Mouse (Mus musculus) heart, adult 9 months (tissue): ENCODE data around the gene Zfp526.
A peak's percentile ranks its signal among the peaks of the same experiment; 100 is the strongest.

Experiments used
- DNase-seq, 2 experiments: peaks; one replicate each; pipeline ENCODE4 v3.0.0; 2022; ENCODE audit warnings: low spot score in 2 of 2

Gene Zfp526

GRCm38 (mm10) chr7:25209161-25209622 is 12.0 kb upstream of the Zfp526 start:
- DNase-seq, result no peak

- DNase-seq, result no peak
These were observed 10.7 kb upstream of the Zfp526 start for GRCm38 (mm10) chr7:25210482-25210881.

- DNase-seq, result no peak
These were observed 8.1 kb upstream of the Zfp526 start for GRCm38 (mm10) chr7:25213099-25213498.

- DNase-seq, result no peak
These were observed 7.1 kb upstream of the Zfp526 start for GRCm38 (mm10) chr7:25214172-25214571.

- DNase-seq, result no peak
These were observed 3.4 kb upstream of the Zfp526 start for GRCm38 (mm10) chr7:25217653-25218395.

GRCm38 (mm10) chr7:25218705-25219415 is 2.4 kb upstream of the Zfp526 start:
- DNase-seq, result peak; percentile 33 to 40

- no peak for DNase-seq
These were observed 1.8 kb upstream of the Zfp526 start for GRCm38 (mm10) chr7:25219416-25219750.

- peak; percentile 96 to 97 for DNase-seq
These were observed 1.3 kb upstream of the Zfp526 start for GRCm38 (mm10) chr7:25219756-25220456.

GRCm38 (mm10) chr7:25220457-25221101 is 646 bp upstream of the Zfp526 start, which contains the start of gene Dedd2:
Gene Dedd2, minus strand, starts transcription at chr7:25220615.
- peak; percentile 59 to 79 for DNase-seq

- no peak for DNase-seq
These were observed 1.2 kb downstream of the Zfp526 start for GRCm38 (mm10) chr7:25222275-25222967.

- DNase-seq, result no peak
These were observed 6.5 kb downstream of the Zfp526 start for GRCm38 (mm10) chr7:25227523-25228300.

- DNase-seq, result no peak
These were observed 9.6 kb downstream of the Zfp526 start for GRCm38 (mm10) chr7:25230690-25231285.

- no peak for DNase-seq
These were observed 10.9 kb downstream of the Zfp526 start for GRCm38 (mm10) chr7:25232101-25232648.

GRCm38 (mm10) chr7:25233061-25233460 is 11.8 kb downstream of the Zfp526 start:
- no peak for DNase-seq

- no peak for DNase-seq
These were observed 14.3 kb downstream of the Zfp526 start for GRCm38 (mm10) chr7:25235526-25235925.

GRCm38 (mm10) chr7:25237249-25238014 is 16.2 kb downstream of the Zfp526 start, which contains the start of gene Gsk3a:
Gene Gsk3a, minus strand, starts transcription at chr7:25237851.
- DNase-seq, result peak; percentile 97 to 99

GRCm38 (mm10) chr7:25238015-25238706 is 16.9 kb downstream of the Zfp526 start:
- DNase-seq, result peak; percentile 94 to 98
